Mouse (Mus musculus) thymus, adult 2 months (tissue): ENCODE data around the gene Cd300c.

Experiments
- CTCF ChIP-seq: fragments of 200-500 bp; IDR thresholded peaks from 2 replicates; pipeline ENCODE4 v1.5.1; 2012; ENCODE audit warnings: mild to moderate bottlenecking, control low read depth, low read length, moderate library complexity, borderline replicate concordance; ENCODE audit not compliant: control insufficient read depth, poor library complexity, insufficient read depth; ENCODE audit errors: extremely low read depth
- POLR2A ChIP-seq: fragments of 200-500 bp; IDR thresholded peaks from 2 replicates; pipeline ENCODE4 v1.6.1; 2012; ENCODE audit warnings: mild to moderate bottlenecking, low read length, control low read depth, moderate library complexity; ENCODE audit not compliant: control insufficient read depth, poor library complexity, insufficient read depth; ENCODE audit errors: extremely low read depth

GRCm38 (mm10) chr11:114931041-114931440 lies 37.9 kb downstream of the Cd300c start:
- TF ChIP-seq CTCF = no peak
- TF ChIP-seq POLR2A = no peak
